Mouse (Mus musculus): ENCODE measurements around the gene Cspg4. TPM values are rescaled to one million over a fixed set of nuclear protein-coding genes. Genes with fewer than 3 reads are reported as not detected.

Cspg4 gene
- polyA plus RNA-seq, 1 experiment from 2014 or later, result 9.0 TPM

DNA sequence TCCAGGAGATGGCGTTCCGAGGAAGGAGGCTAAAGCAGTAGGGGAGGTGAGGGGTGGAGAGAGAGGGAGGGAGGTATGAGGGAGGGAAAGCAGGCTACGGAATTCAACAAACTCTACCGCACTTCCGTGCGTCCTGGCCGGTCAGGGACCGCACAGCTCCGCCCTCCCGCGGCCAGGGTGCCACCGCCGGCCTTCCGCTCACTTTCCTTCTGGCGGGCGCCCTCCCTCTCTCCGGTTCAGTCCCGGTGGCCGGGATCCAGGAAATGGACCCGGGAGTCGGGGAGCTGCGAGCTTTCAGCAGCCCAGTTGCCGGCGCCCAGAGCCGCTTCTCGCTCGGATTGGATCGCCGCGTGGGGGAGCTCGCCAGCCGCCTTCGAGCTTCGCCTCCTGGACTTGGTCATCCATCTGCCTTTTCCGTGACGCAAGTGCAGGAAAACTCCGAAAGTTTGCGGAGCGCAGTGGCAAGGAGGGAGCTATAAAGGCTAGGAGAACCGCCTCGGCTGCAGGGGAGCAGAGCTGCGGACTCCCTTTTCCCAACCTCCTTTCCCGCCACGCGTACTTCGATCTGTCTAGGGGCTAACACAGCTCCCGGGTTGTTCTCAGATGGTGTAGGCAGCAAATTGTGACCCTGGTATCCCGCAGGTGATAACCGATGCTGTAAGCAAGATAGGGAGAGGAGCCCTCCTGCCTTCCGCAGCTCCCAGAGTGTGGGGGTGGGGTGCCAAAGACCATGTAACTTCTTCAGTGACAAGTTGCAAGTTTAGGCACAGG, 63.4 kb downstream of the Cspg4 start, which contains the start of gene Snx33:
TSS of gene Snx33 (minus strand) at position 331 of the 771 bp plus-strand sequence.
- H3K36me3 ChIP-seq (ENCODE audit: control insufficient read depth, insufficient read depth, low read length), result no peaks in the 10 kb centered on the region
- peak within 1 kb of the TSS; percentile 89 for H3K4me2 ChIP-seq (replicated peaks; ENCODE audit: low read depth)
- TF ChIP-seq CTCF (IDR thresholded peaks at IDR 0.05; ENCODE audit: low read depth) (peak; percentile 78), EP300 (optimal IDR thresholded peaks at IDR 0.05) (no peak)
- H3K4me3 ChIP-seq (ENCODE audit: low read depth, low read length), result peak within 1 kb of the TSS; percentile 67
- DNase-seq (ENCODE audit: low spot score) (peak; percentile 96), ATAC-seq (ENCODE audit: low FRiP score, low TSS enrichment) (peak; percentile 78)
- H3K4me1 ChIP-seq (replicated peaks; ENCODE audit: control insufficient read depth, insufficient read depth), result peaks cover 21% of the 10 kb centered on the region
- WGBS, result under 1% methylated on average over 50 of the region's 50 CpGs
- H3K9ac ChIP-seq (ENCODE audit: low read length), result peak within 1 kb of the TSS; percentile 82
- H3K27me3 ChIP-seq (ENCODE audit: control insufficient read depth, insufficient read depth, low read length), result no peaks in the 10 kb centered on the region
- H3K27ac ChIP-seq (replicated peaks), result peak within 1 kb of the TSS; percentile 96
- H3K9me3 ChIP-seq (ENCODE audit: control insufficient read depth, low read length), result no peaks in the 10 kb centered on the region

DNA sequence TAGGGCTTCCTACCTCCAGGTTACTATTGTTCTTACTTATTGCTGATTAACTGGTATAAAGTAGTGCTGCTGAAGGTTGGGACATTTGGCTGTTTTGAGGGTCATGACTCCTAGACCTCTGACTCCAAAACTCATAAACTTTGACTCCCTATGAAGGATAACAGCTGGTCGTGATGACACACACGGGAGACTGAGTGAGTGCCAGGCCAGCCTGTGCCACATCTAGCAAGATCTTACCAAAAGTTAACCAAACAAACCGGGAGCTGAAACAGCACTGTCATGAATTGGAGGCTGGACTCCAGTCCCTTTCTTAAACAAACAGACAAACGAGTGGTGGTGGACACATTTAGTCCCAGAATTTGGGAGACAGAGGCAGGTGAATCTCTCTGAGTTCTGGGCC, 64.7 kb downstream of the Cspg4 start:
- WGBS, result 52% methylated on average over 4 of the region's 4 CpGs
- H3K27me3 ChIP-seq (ENCODE audit: control insufficient read depth, insufficient read depth, low read length), result no peaks in the 10 kb centered on the region
- no peak overlapping the region for H3K4me2 ChIP-seq (replicated peaks; ENCODE audit: low read depth)
- no peak overlapping the region for H3K27ac ChIP-seq (replicated peaks)
- peaks cover 13% of the 10 kb centered on the region for H3K4me1 ChIP-seq (replicated peaks; ENCODE audit: control insufficient read depth, insufficient read depth)
- H3K9ac ChIP-seq (ENCODE audit: low read length), result no peak overlapping the region
- H3K9me3 ChIP-seq (ENCODE audit: control insufficient read depth, low read length), result no peaks in the 10 kb centered on the region
- no peak for ATAC-seq (ENCODE audit: low FRiP score, low TSS enrichment)
- H3K4me3 ChIP-seq (ENCODE audit: low read depth, low read length), result no peak overlapping the region
- no peaks in the 10 kb centered on the region for H3K36me3 ChIP-seq (ENCODE audit: control insufficient read depth, insufficient read depth, low read length)
- TF ChIP-seq CTCF (IDR thresholded peaks at IDR 0.05; ENCODE audit: low read depth) (no peak), EP300 (optimal IDR thresholded peaks at IDR 0.05) (no peak)
- DNase-seq (ENCODE audit: low spot score), result no peak

DNA sequence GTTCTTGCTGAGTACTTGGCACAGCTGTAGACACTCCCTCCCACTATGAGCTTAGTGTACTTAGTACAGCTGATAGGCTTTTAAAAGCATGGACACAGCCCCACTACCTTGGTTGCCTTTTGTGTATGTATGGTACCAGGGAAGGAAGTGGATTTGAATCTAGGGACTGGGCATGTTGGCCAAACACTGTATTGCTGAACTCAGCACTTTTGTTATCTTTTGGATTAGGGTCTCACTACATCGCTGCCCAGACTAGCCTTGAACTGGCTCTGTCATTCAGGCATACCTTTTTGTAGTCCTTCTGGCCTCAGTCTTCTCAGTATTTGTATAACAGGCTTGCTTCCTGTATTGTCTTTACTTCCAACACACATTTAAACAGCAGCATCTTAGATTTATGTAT, 65.7 kb downstream of the Cspg4 start:
- no peak for DNase-seq (ENCODE audit: low spot score)
- 56% methylated on average over 1 of the region's 1 CpGs for WGBS
- H3K36me3 ChIP-seq (ENCODE audit: control insufficient read depth, insufficient read depth, low read length), result no peaks in the 10 kb centered on the region

DNA sequence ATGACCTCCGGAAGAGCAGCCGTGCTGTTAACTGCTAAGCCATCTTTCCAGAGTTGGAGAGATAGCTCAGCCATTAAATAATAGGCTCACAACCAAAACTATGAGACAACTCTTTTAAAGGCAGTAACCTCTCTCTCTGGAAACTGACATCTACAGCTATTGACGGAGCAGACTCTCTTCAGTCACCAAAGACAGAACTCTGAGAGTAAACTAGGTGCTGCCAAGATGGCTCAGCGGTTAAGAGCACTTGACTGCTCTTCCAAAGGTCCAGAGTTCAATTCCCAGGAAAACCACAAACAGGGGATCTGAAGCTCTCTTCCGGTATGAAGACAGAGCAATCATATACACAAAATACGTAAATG, 72.0 kb downstream of the Cspg4 start:
- ATAC-seq (ENCODE audit: low FRiP score, low TSS enrichment), result no peak
- 17% methylated on average over 6 of the region's 6 CpGs for WGBS

More for the DNA sequence above, 65.7 kb downstream of the Cspg4 start:
- TF ChIP-seq EP300 (optimal IDR thresholded peaks at IDR 0.05) (no peak), CTCF (IDR thresholded peaks at IDR 0.05; ENCODE audit: low read depth) (no peak)
- no peak overlapping the region for H3K4me3 ChIP-seq (ENCODE audit: low read depth, low read length)
- no peaks in the 10 kb centered on the region for H3K27me3 ChIP-seq (ENCODE audit: control insufficient read depth, insufficient read depth, low read length)
- no peak overlapping the region for H3K4me2 ChIP-seq (replicated peaks; ENCODE audit: low read depth)
- H3K27ac ChIP-seq (replicated peaks), result no peak overlapping the region
- H3K9ac ChIP-seq (ENCODE audit: low read length), result no peak overlapping the region
- no peaks in the 10 kb centered on the region for H3K9me3 ChIP-seq (ENCODE audit: control insufficient read depth, low read length)
- no peak for ATAC-seq (ENCODE audit: low FRiP score, low TSS enrichment)
- H3K4me1 ChIP-seq (replicated peaks; ENCODE audit: control insufficient read depth, insufficient read depth), result peaks cover 11% of the 10 kb centered on the region

DNA sequence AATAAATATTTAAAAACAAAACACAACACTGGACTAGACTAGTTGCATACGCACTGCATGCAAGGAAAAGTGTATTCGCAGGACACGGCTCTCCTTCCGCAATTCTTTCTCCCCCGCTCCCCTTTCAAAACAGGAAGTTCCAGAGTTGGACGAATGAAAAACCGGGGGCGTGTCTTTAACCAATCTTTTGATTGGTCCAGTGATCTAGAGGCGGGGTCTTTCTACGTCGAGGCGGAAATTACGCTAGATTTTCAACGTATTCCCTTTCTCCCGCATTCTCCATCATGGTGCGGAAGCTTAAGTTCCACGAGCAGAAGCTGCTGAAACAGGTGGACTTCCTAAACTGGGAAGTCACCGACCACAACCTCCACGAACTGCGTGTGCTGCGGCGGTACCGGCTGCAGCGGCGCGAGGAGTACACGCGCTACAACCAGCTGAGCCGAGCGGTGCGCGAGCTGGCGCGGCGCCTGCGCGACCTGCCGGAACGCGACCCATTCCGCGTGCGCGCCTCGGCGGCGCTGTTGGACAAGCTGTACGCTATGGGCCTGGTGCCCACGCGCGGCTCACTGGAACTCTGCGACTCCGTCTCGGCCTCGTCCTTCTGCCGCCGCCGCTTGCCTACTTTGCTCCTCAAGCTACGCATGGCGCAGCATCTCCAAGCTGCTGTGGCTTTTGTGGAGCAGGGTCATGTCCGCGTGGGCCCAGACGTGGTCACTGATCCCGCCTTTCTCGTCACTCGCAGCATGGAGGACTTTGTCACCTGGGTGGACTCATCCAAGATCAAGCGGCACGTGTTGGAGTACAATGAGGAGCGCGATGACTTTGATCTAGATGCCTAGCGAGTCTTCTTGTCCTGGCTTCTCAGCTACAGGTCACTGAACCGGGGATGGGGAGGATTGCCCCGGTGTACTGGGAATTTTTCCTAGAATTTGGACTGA, 72.7 kb downstream of the Cspg4 start, which contains the start of gene Imp3:
TSS of gene Imp3 (plus strand) at position 253 of the 938 bp plus-strand sequence.
- Histone ChIP-seq H3K36me3 (ENCODE audit: control insufficient read depth, insufficient read depth, low read length) (no peaks in the 10 kb centered on the region), H3K4me3 (ENCODE audit: low read depth, low read length) (peak within 1 kb of the TSS; percentile 65), H3K9me3 (ENCODE audit: control insufficient read depth, low read length) (no peaks in the 10 kb centered on the region), H3K27ac (replicated peaks) (peak within 1 kb of the TSS; percentile 93), H3K27me3 (ENCODE audit: control insufficient read depth, insufficient read depth, low read length) (no peaks in the 10 kb centered on the region), H3K9ac (ENCODE audit: low read length) (peak within 1 kb of the TSS; percentile 83), H3K4me2 (replicated peaks; ENCODE audit: low read depth) (peak within 1 kb of the TSS; percentile 73), H3K4me1 (replicated peaks; ENCODE audit: control insufficient read depth, insufficient read depth) (no peaks in the 10 kb centered on the region)
- TF ChIP-seq CTCF (IDR thresholded peaks at IDR 0.05; ENCODE audit: low read depth), result peak; percentile 59
- TF ChIP-seq EP300 (optimal IDR thresholded peaks at IDR 0.05), result no peak
- ATAC-seq (ENCODE audit: low FRiP score, low TSS enrichment), result peak; percentile 91
- DNase-seq (ENCODE audit: low spot score), result peak; percentile 91
- WGBS, result under 1% methylated on average over 73 of the region's 73 CpGs

More for the DNA sequence above, 72.0 kb downstream of the Cspg4 start:
- no peaks in the 10 kb centered on the region for H3K36me3 ChIP-seq (ENCODE audit: control insufficient read depth, insufficient read depth, low read length)
- no peaks in the 10 kb centered on the region for H3K9me3 ChIP-seq (ENCODE audit: control insufficient read depth, low read length)
- H3K4me2 ChIP-seq (replicated peaks; ENCODE audit: low read depth), result peak overlapping the region; percentile 55
- DNase-seq (ENCODE audit: low spot score), result no peak
- 0 out of 2 replicates have a peak overlapping the region, but pooled peaks have one; percentile 35 for H3K9ac ChIP-seq (ENCODE audit: low read length)
- H3K27me3 ChIP-seq (ENCODE audit: control insufficient read depth, insufficient read depth, low read length), result no peaks in the 10 kb centered on the region
- no peaks in the 10 kb centered on the region for H3K4me1 ChIP-seq (replicated peaks; ENCODE audit: control insufficient read depth, insufficient read depth)
- H3K27ac ChIP-seq (replicated peaks), result peak overlapping the region; percentile 53; the same call in 1 of the 2 replicates
- peak overlapping the region; percentile 65 for H3K4me3 ChIP-seq (ENCODE audit: low read depth, low read length)
- TF ChIP-seq CTCF (IDR thresholded peaks at IDR 0.05; ENCODE audit: low read depth) (no peak), EP300 (optimal IDR thresholded peaks at IDR 0.05) (no peak)
